Mouse (Mus musculus): ENCODE results near the gene Tmem26.

- TF ChIP-seq USF1 (IDR thresholded peaks at IDR 0.05; ENCODE audit: low read depth, low read length) (no peak), CTCF (conservative IDR thresholded peaks at IDR 0.05 in 1 of 2, IDR thresholded peaks at IDR 0.05 in 1 of 2; ENCODE audit: low read depth in 2 of 2, low read length in 2 of 2) (no peak), EP300 (IDR thresholded peaks at IDR 0.05; ENCODE audit: low read length) (no peak), TBP (conservative IDR thresholded peaks at IDR 0.05; ENCODE audit: low read depth, low read length) (no peak), MAX (IDR thresholded peaks at IDR 0.05; ENCODE audit: low read length) (no peak), KAT2A (IDR thresholded peaks at IDR 0.05; ENCODE audit: insufficient replicate concordance, low read length) (no peak), POLR2A (IDR thresholded peaks at IDR 0.05; ENCODE audit: low read depth, low read length) (no peak)
Measured at GRCm38 (mm10) chr10:68812699-68813098, 89.3 kb downstream of the Tmem26 start.

All from CH12.LX (cell line).